Mouse (Mus musculus) myocyte (in vitro differentiated cells): ENCODE results near the gene Pacs1.

Source experiments
- E2F4 ChIP-seq: IDR thresholded peaks from one replicate; pipeline ENCODE4 v1.6.1; 2011; ENCODE audit warnings: mild to moderate bottlenecking, control low read depth, moderate library complexity; ENCODE audit not compliant: insufficient read depth
- MAX ChIP-seq: IDR thresholded peaks from one replicate; pipeline ENCODE4 v1.6.1; 2011; ENCODE audit warnings: low read depth, mild to moderate bottlenecking, control low read depth
- POLR2A ChIP-seq: IDR thresholded peaks from one replicate; pipeline ENCODE4 v1.6.1; 2011; ENCODE audit warnings: low read depth, mild to moderate bottlenecking, control low read depth, moderate library complexity; ENCODE audit not compliant: insufficient read length
- POLR2AphosphoS2 ChIP-seq: IDR thresholded peaks from one replicate; pipeline ENCODE4 v1.6.1; 2011; ENCODE audit warnings: low read depth, control low read depth; ENCODE audit not compliant: insufficient read length
- REST ChIP-seq: IDR thresholded peaks from one replicate; pipeline ENCODE4 v1.6.1; 2011; ENCODE audit warnings: mild to moderate bottlenecking, control low read depth, moderate library complexity; ENCODE audit not compliant: insufficient read depth, insufficient read length
- TCF12 ChIP-seq: IDR thresholded peaks from one replicate; pipeline ENCODE4 v1.6.1; 2011; ENCODE audit warnings: mild to moderate bottlenecking, control low read depth; ENCODE audit not compliant: poor library complexity, insufficient read depth, severe bottlenecking
- TCF3 ChIP-seq: IDR thresholded peaks from one replicate; pipeline ENCODE4 v1.6.1; 2011; ENCODE audit warnings: low read depth, control low read depth; ENCODE audit not compliant: insufficient read length
- USF1 ChIP-seq: IDR thresholded peaks from one replicate; pipeline ENCODE4 v1.6.1; 2011; ENCODE audit warnings: low read depth, mild to moderate bottlenecking, control low read depth, moderate library complexity

GRCm38 (mm10) chr19:5106731-5107191, 166.2 kb downstream of the Pacs1 start, which contains the start of gene Rab1b:
- TF ChIP-seq USF1 (no peak), E2F4 (no peak), POLR2A (peak; percentile 81), REST (no peak), MAX (no peak), POLR2AphosphoS2 (peak; percentile 87), TCF12 (no peak), TCF3 (no peak)
